Mouse (Mus musculus) layer of hippocampus, postnatal 36 days (tissue): ENCODE data around the gene Matk. TPM values are rescaled to one million over a fixed set of nuclear protein-coding genes. Genes with fewer than 3 reads are reported as not detected.
"Not testable (repeated sequence)": the region's sequence is repeated elsewhere in the genome, so short reads cannot be mapped to it uniquely, and the experiment has no call there.

Experiments
- DNase-seq, 2 experiments: peaks; one replicate each; pipeline ENCODE4 v3.0.0; 2022
- total RNA-seq, 2 experiments: library from RNA; stranded (reverse); gene quantifications; 2 replicates each; pipeline ENCODE4 v1.2.3; 2021

Matk gene
- total RNA-seq = 100 to 1,000 TPM; 227 to 236 TPM

- peak; percentile 88 to 89 for DNase-seq
Observed at GRCm38 (mm10) chr10:81252424-81253419, at the start of gene Matk. Gene Matk (plus strand): TSS chr10:81252935.

DNA sequence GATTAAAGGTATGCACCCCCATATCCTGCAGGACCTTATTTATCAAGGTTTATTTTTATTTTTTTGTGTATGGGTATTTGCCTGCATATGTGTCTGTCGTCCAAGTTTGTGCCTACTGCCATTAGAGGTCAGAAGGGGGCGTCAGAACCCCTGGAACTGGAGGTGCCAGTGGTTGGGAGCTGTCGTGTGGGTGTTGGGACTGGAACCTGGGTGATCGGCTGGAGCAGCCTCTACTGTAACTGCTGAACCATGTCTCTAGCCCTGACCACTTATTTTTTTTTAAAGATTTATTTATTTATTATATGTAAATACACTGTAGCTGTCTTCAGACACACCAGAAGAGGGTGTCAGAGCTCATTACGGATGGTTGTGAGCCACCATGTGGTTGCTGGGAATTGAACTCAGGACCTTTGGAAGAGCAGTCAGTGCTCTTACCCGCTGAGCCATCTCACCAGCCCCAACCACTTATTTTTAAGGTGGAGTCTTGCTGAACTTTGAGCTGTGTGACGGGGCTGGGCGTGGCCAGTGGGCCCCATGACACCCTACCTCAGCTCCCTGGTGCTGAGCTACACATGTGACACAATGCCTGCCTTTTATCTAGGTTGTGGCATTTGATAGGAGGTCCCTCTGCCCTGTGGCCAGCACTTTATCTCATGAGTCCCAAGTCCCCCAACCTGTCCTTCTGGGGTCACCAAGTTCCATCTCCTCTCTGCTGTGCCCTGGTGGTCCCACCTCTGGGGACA lies 49.6 kb upstream of the Matk start:
- DNase-seq = peak in 1 of 2 experiments; percentile 1

- DNase-seq = peak in 1 of 2 experiments; percentile 8
Observed at GRCm38 (mm10) chr10:81204137-81204536, 48.6 kb upstream of the Matk start.

- DNase-seq = no peak
Observed at GRCm38 (mm10) chr10:81210154-81210553, 42.6 kb upstream of the Matk start.

DNA sequence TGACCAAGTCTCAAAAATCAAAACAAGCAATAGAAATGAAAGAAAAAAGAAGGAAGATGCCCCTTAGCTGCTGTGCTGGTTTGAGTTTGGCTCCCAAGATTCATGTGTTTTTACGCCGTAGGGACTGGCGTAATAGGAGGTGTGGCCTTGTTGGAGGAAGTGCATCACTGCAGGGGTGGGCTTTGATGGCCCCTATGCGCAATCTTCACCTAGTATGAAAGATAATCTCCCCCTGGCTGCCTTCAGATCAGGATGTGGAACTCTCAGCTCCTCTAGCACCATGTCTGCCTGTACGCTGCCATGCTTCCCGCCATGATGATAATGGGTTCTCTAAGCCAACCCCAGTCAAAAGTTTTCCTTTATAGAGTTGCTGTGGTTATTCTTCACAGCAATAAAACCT lies 36.5 kb upstream of the Matk start:
- DNase-seq = no peak

DNA sequence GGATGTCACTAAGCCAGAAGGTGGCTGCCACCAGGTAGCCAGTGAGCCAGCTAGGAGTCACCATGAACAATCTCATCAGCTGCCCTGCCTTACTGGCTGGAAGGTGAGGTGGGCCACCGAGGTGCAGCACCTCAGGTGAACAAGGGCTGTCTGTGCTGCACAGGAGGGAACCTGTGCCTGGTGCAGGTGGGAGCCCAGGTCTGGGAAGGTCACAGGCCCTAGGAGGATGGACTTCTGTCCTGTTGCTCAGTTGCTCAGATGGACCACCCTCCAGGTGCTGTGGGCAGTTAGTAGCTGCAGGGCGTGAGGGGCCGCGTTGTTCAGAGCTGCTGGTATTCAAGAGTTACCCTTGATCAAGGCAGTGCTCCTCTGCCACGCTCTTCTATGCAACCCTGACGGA lies 35.9 kb upstream of the Matk start:
- no peak for DNase-seq

GRCm38 (mm10) chr10:81217267-81217666 lies 35.5 kb upstream of the Matk start:
- DNase-seq = not testable (repeated sequence)

DNA sequence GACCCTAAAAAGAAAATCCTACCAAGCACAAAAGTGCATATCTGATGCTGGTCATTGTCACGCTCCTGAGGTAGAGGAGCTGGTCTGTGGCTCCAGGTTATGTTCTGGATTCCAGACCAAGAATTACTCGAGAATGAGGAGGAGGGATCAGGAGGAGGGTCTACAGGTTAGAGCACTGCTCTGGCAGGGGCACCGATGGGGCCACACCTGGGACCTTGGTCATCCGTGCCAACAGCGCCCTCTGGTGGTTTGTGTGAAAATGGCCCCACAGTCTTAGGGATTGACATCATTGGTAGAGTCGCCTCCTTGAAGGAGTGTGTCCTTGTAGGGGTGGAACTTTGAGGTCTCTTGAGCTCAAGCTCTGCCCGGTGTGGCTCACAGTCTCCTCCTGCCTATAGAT lies 34.8 kb upstream of the Matk start:
- peak in 1 of 2 experiments; percentile 36 for DNase-seq

DNA sequence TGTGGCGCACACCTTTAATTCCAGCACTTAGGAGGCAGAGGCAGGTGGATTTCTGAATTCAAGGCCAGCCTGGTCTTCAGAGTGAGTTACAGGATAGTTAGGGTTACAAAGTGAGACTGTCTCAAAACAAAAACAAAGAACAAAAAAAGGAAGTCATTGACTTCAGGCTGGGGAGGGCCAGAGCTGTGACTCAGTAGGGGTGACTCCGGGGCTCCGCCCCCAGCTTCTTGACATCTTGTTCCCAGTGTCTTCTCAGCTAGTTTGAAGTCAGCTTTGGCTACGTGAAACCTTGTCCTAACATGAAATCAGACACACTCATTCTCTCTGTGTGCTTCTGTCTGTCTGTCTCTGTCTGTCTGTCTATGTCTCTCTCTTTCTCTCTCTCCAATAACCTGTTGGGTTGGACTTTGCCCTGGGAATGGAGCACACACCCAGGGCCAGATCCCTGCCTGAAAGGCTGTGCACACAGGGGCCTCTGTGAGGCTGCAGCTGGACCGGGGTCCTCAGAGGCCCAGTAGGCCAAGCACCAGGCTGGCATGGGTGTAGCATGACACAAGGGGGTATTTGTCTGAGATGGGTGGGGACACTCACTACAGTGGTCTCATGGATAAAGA lies 31.2 kb upstream of the Matk start:
- no peak for DNase-seq

- not testable (repeated sequence) for DNase-seq
Observed at GRCm38 (mm10) chr10:81223731-81224130, 29.0 kb upstream of the Matk start.

GRCm38 (mm10) chr10:81229735-81230437 lies 22.8 kb upstream of the Matk start:
- no peak for DNase-seq

DNA sequence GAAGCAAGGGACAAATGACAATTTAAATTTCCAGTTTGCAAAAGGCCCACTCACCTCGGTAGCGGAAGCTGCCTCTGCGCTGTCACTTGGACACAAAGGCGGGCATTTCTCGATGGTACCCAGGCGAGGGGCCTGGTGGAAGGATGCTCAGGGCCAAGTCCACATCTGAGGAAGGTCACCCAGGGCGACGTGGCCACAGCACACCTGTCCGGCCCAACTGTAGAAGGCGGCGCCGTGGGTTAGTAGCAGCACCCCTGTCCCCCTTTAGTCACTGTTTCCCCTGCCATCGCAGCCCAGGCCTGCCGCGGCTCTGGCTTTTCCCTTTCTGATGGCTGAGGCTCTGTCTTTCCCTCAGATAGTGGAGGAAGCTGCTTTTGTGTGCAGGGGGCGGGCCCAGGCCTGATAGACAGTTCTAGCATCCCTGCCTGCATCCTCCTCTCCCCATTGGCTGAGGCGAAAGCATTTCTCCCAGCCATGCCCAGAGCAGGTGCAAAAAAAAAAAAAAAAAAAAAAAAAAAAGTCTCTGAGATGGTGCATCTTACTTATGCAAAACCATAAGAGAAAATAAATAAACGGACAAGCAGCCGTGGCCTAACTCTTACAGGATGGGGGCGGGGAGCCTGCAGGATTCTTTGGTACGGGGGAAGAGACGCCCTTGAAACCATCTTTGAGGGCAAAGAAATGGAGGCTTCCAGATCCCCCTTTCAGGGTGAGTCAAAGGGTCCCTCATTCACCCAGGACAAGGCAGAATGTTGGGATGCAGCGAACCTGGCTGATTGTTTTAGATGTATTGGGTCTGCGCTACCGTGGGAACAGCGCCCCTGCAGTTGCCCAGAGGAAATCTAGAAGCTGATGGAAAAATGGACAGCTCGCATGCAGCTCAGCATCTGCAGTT lies 22.1 kb upstream of the Matk start, which contains the start of gene Atcay:
TSS of gene Atcay (minus strand) at position 396 of the 895 bp plus-strand sequence.
- DNase-seq = peak; percentile 84

DNA sequence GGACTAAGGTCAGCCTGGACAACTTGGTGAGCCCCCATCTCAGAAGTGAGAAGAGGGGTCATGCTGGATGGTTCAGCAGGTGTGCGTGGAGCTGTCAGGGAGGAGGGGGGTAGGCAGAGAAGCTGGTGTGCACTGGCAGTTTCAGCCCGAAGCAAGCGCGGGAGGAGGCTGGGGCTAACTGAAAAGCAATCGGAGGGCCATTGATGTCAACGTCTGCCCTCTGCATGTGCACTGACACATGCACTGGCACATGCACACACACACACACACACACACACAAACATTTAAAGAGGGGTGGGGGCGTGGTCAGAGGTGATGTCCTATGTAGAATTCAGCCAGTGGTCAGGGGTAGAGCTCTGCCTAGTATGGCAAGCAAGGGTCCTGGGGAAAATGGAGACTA lies 21.3 kb upstream of the Matk start:
- DNase-seq = no peak

DNA sequence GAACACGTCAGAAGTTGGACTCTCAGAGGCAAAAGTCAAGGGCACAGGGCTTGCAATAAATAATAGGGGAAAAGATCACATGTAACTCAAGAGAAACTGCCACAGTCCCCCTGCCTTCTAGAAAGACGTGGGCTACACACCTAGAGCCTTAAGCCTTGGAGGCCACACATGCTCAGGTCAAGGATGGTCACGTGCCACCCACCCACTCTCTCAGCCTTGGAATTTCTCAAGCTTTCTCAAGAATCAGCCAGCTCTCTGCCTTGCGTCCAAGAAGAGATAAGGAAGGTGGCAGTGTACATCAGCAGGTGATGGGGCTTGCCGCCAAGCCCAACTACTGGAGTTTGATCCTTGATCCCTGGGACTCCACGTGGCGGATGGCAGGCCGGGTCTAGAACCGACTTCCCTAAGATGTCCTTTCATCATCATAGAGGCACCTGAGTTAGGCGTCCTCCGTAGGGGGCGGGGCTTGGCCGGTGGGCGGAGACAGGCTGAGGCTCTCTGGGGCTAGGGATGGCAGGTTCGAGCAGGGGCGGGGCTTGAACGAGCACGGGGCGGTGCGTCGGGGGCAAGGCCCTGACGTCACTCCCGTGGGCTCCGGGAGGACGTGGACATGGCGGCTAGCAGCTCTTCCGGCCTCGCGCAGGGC lies 20.0 kb upstream of the Matk start, which contains the start of gene Zfr2:
TSS of gene Zfr2 (plus strand) at position 576 of the 646 bp plus-strand sequence.
- DNase-seq = peak; percentile 91

- no peak for DNase-seq
Observed at GRCm38 (mm10) chr10:81233226-81233585, 19.5 kb upstream of the Matk start.

DNA sequence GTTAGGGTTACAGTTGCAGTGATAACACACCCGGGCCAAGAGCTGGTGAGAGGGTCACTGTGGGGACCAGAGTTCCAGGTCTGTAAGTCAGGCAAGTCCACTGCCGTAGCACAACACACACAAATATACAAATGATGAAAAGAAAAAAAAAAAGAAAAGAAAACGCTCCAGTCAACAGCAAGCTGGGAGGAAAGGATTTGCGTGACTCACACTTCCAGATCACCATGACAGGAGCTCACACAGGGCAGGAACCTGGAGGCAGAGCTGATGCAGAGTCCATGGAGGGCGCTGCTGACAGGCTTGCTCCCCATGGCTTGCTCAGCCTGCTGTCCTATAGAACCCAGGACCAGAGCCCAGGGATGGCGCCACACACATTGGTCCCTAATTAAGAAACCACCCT lies 18.5 kb upstream of the Matk start:
- no peak for DNase-seq

DNA sequence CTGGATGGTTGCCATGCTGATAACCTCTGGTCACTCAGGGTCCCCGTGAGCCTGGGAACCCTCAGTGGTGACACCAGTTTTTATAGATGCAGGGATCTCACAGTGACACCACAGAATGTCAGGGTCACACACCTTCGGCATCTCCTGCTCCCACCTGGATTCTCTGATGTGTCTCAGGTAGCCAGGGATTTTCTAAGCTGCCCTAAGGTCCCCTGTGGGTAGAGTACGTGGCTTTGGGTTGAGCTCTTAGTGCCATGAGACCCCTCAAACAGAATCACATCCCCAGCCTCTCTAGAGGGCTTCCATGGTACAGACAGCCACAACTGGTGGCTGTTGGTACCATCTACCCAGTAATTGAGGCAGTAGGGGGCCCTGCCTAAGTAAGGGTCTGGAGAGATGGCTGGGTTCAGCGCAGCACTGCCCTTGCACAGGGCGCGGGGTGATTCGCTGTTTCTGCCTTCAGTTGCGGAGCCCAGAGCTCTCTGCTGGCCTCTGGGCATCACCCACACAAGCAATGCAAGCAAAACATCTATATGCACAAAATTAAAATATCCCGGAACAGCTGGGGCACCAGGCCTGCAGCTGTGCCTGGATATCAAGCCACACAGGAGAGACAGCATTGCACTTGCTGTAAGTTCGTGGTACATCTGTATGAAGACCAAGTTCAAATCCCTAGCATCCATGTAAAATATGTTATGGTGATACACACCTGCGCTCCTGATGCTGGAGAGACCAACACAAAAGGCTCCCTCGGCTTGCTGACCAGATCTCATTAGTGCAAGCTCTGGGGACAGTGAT lies 16.1 kb upstream of the Matk start:
- no peak for DNase-seq

GRCm38 (mm10) chr10:81238618-81239017 lies 14.1 kb upstream of the Matk start:
- no peak for DNase-seq

GRCm38 (mm10) chr10:81240876-81241275 lies 11.9 kb upstream of the Matk start:
- DNase-seq = peak in 1 of 2 experiments; percentile 64

- no peak for DNase-seq
Observed at GRCm38 (mm10) chr10:81242021-81242420, 10.7 kb upstream of the Matk start.
